Mouse (Mus musculus) lung, adult 2 months (tissue): Measurements from ENCODE around the gene Evi2a.

Source experiments
- CTCF ChIP-seq: fragments of 200-500 bp; IDR thresholded peaks from 2 replicates; pipeline ENCODE4 v1.5.1; 2011; ENCODE audit warnings: mild to moderate bottlenecking, low read length, control low read depth; ENCODE audit not compliant: insufficient read depth
- POLR2A ChIP-seq: fragments of 200-500 bp; IDR thresholded peaks from 2 replicates; pipeline ENCODE4 v1.6.1; 2011; ENCODE audit warnings: low read depth, mild to moderate bottlenecking, control low read depth, low read length, borderline replicate concordance; ENCODE audit errors: extremely low read depth

DNA sequence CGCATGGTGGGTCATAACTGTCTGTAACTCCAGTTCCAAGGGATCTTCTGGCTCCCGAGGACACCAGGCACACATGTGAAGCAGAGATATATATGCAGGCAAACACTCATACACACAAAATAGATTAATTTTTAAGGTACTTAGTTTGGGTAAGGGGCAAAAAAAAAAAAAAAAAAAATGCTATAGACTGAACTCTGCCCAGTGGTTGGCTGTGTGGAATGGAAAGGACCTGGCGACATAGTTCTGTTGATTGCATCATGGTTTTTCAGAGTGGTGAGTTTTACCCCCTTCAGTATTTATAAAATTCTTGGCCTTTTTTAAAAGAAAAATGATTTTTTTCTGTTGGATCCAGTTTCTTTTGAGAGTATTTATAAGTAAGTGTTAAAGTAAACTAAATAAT, 5.9 kb upstream of the Evi2a start:
- TF ChIP-seq CTCF: no peak
- no peak for TF ChIP-seq POLR2A
